Mouse (Mus musculus) midbrain, embryonic 11.5 days (tissue): ENCODE data around the gene Lactbl1. TPM values are rescaled to one million over a fixed set of nuclear protein-coding genes. Genes with fewer than 3 reads are reported as not detected.

Source experiments
- ATAC-seq: fragments of 200-750 bp; cut with Nextera tagmentation; 2 replicates; pipeline ENCODE4 v1.8.0; 2017; ENCODE audit warnings: moderate TSS enrichment, moderate library complexity; ENCODE audit not compliant: low FRiP score
- DNase-seq: peaks from one replicate; pipeline ENCODE4 v3.0.0; 2015; ENCODE audit warnings: low spot score; ENCODE audit errors: missing footprints
- H3K27ac ChIP-seq: fragments of 300-500 bp; sonication (generic); 2 replicates; pipeline ENCODE4 v1.5.1; 2014; ENCODE audit warnings: low read depth, low read length
- H3K27me3 ChIP-seq: fragments of 300-500 bp; sonication (generic); 2 replicates; pipeline ENCODE4 v1.6.1; 2014; ENCODE audit warnings: mild to moderate bottlenecking, low read length, moderate library complexity, mixed read lengths; ENCODE audit not compliant: control insufficient read depth, insufficient read depth
- H3K36me3 ChIP-seq: fragments of 300-500 bp; sonication (generic); 2 replicates; pipeline ENCODE4 v1.6.1; 2014; ENCODE audit warnings: mild to moderate bottlenecking, low read length, moderate library complexity, mixed read lengths; ENCODE audit not compliant: control insufficient read depth, insufficient read depth
- H3K4me1 ChIP-seq: fragments of 300-500 bp; sonication (generic); 2 replicates; pipeline ENCODE4 v1.6.1; 2014; ENCODE audit warnings: low read length; ENCODE audit not compliant: control insufficient read depth, insufficient read depth
- H3K4me2 ChIP-seq: fragments of 300-500 bp; sonication (generic); 2 replicates; pipeline ENCODE4 v1.6.1; 2014; ENCODE audit warnings: mild to moderate bottlenecking, moderate library complexity
- H3K4me3 ChIP-seq: fragments of 300-500 bp; sonication (generic); 2 replicates; pipeline ENCODE4 v1.5.1; 2014; ENCODE audit warnings: low read depth, low read length
- H3K9ac ChIP-seq: fragments of 300-500 bp; sonication (generic); 2 replicates; pipeline ENCODE4 v1.6.1; 2014; ENCODE audit warnings: low read length
- H3K9me3 ChIP-seq: fragments of 300-500 bp; sonication (generic); 2 replicates; pipeline ENCODE4 v1.6.1; 2016; ENCODE audit warnings: low read length; ENCODE audit not compliant: control insufficient read depth
- WGBS: fragments of 180-500 bp; shearing (Covaris S2); extraction: QIAGEN DNeasy Blood & Tissue Kit; methylation state at CpG from one replicate; pipeline ENCODE4 v1.1.7; 2014; 5-methylcytosine and 5-hydroxymethylcytosine counted together
- polyA plus RNA-seq: library from polyadenylated mRNA; unstranded; fragments of >200 nt; fragmentation: Nextera tagmentation; extraction: Ambion mirVana; gene quantifications from 2 replicates; pipeline ENCODE4 v1.2.1, GENCODE M21; 2014

The Lactbl1 gene
- polyA plus RNA-seq, 1 experiment from 2014 or later = not detected

GRCm38 (mm10) chr4:136648922-136649479, 26.6 kb downstream of the Lactbl1 start:
- Histone ChIP-seq H3K27ac (no peak overlapping the region), H3K9ac (no peak overlapping the region), H3K4me3 (no peak overlapping the region), H3K9me3 (no peaks in the 10 kb centered on the region), H3K4me1 (peaks cover 15% of the 10 kb centered on the region), H3K36me3 (peaks cover 2% of the 10 kb centered on the region; the same call in 1 of the 2 replicates), H3K27me3 (no peaks in the 10 kb centered on the region), H3K4me2 (no peak overlapping the region)
- ATAC-seq = peak; percentile 45
- WGBS = 14% methylated on average over 11 of the region's 11 CpGs
- peak; percentile 98 for DNase-seq

GRCm38 (mm10) chr4:136649480-136650196, 27.2 kb downstream of the Lactbl1 start:
- Histone ChIP-seq H3K36me3 (peaks cover 2% of the 10 kb centered on the region; the same call in 1 of the 2 replicates), H3K4me2 (no peak overlapping the region), H3K4me3 (no peak overlapping the region), H3K9ac (no peak overlapping the region), H3K27ac (no peak overlapping the region; the same call in 1 of the 2 replicates), H3K4me1 (peaks cover 15% of the 10 kb centered on the region), H3K9me3 (no peaks in the 10 kb centered on the region), H3K27me3 (no peaks in the 10 kb centered on the region)
- no peak for DNase-seq
- WGBS = 40% methylated on average over 13 of the region's 13 CpGs
- ATAC-seq = peak; percentile 33; the same call in 1 of the 2 replicates

- Histone ChIP-seq H3K4me2 (no peak overlapping the region), H3K36me3 (peaks cover 2% of the 10 kb centered on the region; the same call in 1 of the 2 replicates), H3K9ac (no peak overlapping the region), H3K9me3 (no peaks in the 10 kb centered on the region), H3K4me3 (no peak overlapping the region), H3K4me1 (peaks cover 15% of the 10 kb centered on the region), H3K27ac (no peak overlapping the region; the same call in 1 of the 2 replicates), H3K27me3 (no peaks in the 10 kb centered on the region)
- DNase-seq (no peak), ATAC-seq (no peak)
- 81% methylated on average over 8 of the region's 8 CpGs for WGBS
These were observed 27.8 kb downstream of the Lactbl1 start for GRCm38 (mm10) chr4:136650261-136650660.

- peak; percentile 16 for ATAC-seq
- Histone ChIP-seq H3K27ac (no peak overlapping the region), H3K9me3 (no peaks in the 10 kb centered on the region), H3K4me1 (peaks cover 15% of the 10 kb centered on the region), H3K4me2 (no peak overlapping the region), H3K4me3 (no peak overlapping the region), H3K27me3 (no peaks in the 10 kb centered on the region), H3K9ac (no peak overlapping the region), H3K36me3 (peaks cover 12% of the 10 kb centered on the region; the same call in 1 of the 2 replicates)
- DNase-seq = peak; percentile 91
- WGBS = 69% methylated on average over 3 of the region's 3 CpGs
These were observed 29.0 kb downstream of the Lactbl1 start for GRCm38 (mm10) chr4:136651357-136651811.

GRCm38 (mm10) chr4:136651882-136652527, 29.6 kb downstream of the Lactbl1 start:
- H3K27ac ChIP-seq = peak overlapping the region; percentile 41; the same call in 1 of the 2 replicates
- no peak overlapping the region for H3K4me2 ChIP-seq
- WGBS = 71% methylated on average over 13 of the region's 13 CpGs
- H3K4me3 ChIP-seq = no peak overlapping the region
- peaks cover 17% of the 10 kb centered on the region; the same call in 1 of the 2 replicates for H3K36me3 ChIP-seq
- ATAC-seq (peak; percentile 28; the same call in 1 of the 2 replicates), DNase-seq (no peak)
- peaks cover 15% of the 10 kb centered on the region for H3K4me1 ChIP-seq
- H3K9ac ChIP-seq = no peak overlapping the region
- no peaks in the 10 kb centered on the region for H3K27me3 ChIP-seq
- no peaks in the 10 kb centered on the region for H3K9me3 ChIP-seq

GRCm38 (mm10) chr4:136652528-136652910, 30.1 kb downstream of the Lactbl1 start:
- H3K4me2 ChIP-seq = no peak overlapping the region
- ATAC-seq = no peak
- no peaks in the 10 kb centered on the region for H3K9me3 ChIP-seq
- H3K36me3 ChIP-seq = peaks cover 22% of the 10 kb centered on the region
- H3K27me3 ChIP-seq = no peaks in the 10 kb centered on the region
- no peak for DNase-seq
- peak overlapping the region; percentile 41; the same call in 1 of the 2 replicates for H3K27ac ChIP-seq
- no peak overlapping the region for H3K4me3 ChIP-seq
- WGBS = 82% methylated on average over 11 of the region's 11 CpGs
- no peak overlapping the region for H3K9ac ChIP-seq
- peaks cover 15% of the 10 kb centered on the region for H3K4me1 ChIP-seq

GRCm38 (mm10) chr4:136653019-136653418, 30.6 kb downstream of the Lactbl1 start:
- H3K27ac ChIP-seq = peak overlapping the region; percentile 41; the same call in 1 of the 2 replicates
- H3K4me2 ChIP-seq = no peak overlapping the region
- DNase-seq = no peak
- 81% methylated on average over 6 of the region's 6 CpGs for WGBS
- no peak overlapping the region for H3K4me3 ChIP-seq
- no peak overlapping the region for H3K9ac ChIP-seq
- H3K27me3 ChIP-seq = no peaks in the 10 kb centered on the region
- ATAC-seq = no peak
- H3K36me3 ChIP-seq = peaks cover 25% of the 10 kb centered on the region
- no peaks in the 10 kb centered on the region for H3K9me3 ChIP-seq
- peaks cover 15% of the 10 kb centered on the region for H3K4me1 ChIP-seq

GRCm38 (mm10) chr4:136653692-136654234, 31.3 kb downstream of the Lactbl1 start:
- no peak overlapping the region for H3K4me2 ChIP-seq
- no peaks in the 10 kb centered on the region for H3K27me3 ChIP-seq
- H3K4me3 ChIP-seq = no peak overlapping the region
- WGBS = 91% methylated on average over 10 of the region's 10 CpGs
- peaks cover 15% of the 10 kb centered on the region for H3K4me1 ChIP-seq
- H3K27ac ChIP-seq = no peak overlapping the region
- no peak for DNase-seq
- H3K36me3 ChIP-seq = peaks cover 30% of the 10 kb centered on the region
- H3K9me3 ChIP-seq = no peaks in the 10 kb centered on the region
- no peak overlapping the region for H3K9ac ChIP-seq
- ATAC-seq = no peak
